Mouse (Mus musculus): Measurements from ENCODE around the gene Ednrb. TPM values are rescaled to one million over a fixed set of nuclear protein-coding genes. Genes with fewer than 3 reads are reported as not detected.
"Not testable (repeated sequence)": the region's sequence is repeated elsewhere in the genome, so short reads cannot be mapped to it uniquely, and the experiment has no call there.

Ednrb gene
- total RNA-seq, 2 experiments from 2014 or later, result 48.5 to 52.9 TPM

GRCm38 (mm10) chr14:103822590-103822989 lies 21.6 kb downstream of the Ednrb start:
- DNase-seq, result no peak

- DNase-seq, result peak; percentile 15
Measured at GRCm38 (mm10) chr14:103816637-103817308, 27.4 kb downstream of the Ednrb start.

- DNase-seq, result peak; percentile 68
Measured at GRCm38 (mm10) chr14:103815542-103815941, 28.7 kb downstream of the Ednrb start.

- DNase-seq, result no peak
Measured at GRCm38 (mm10) chr14:103814015-103814691, 30.0 kb downstream of the Ednrb start.

GRCm38 (mm10) chr14:103813246-103813645 lies 31.0 kb downstream of the Ednrb start:
- no peak for DNase-seq

- DNase-seq, result no peak
Measured at GRCm38 (mm10) chr14:103811291-103811690, 32.9 kb downstream of the Ednrb start.

GRCm38 (mm10) chr14:103803907-103804659 lies 40.1 kb downstream of the Ednrb start:
- DNase-seq, result peak; percentile 26

GRCm38 (mm10) chr14:103797123-103797522 lies 47.1 kb downstream of the Ednrb start:
- DNase-seq, result no peak

GRCm38 (mm10) chr14:103795591-103795990 lies 48.6 kb downstream of the Ednrb start:
- no peak for DNase-seq

GRCm38 (mm10) chr14:103793409-103793808 lies 50.8 kb downstream of the Ednrb start:
- DNase-seq, result no peak

- no peak for DNase-seq
Measured at GRCm38 (mm10) chr14:103792726-103793125, 51.5 kb downstream of the Ednrb start.

- DNase-seq, result no peak
Measured at GRCm38 (mm10) chr14:103787547-103787946, 56.7 kb downstream of the Ednrb start.

GRCm38 (mm10) chr14:103785096-103785965 lies 58.9 kb downstream of the Ednrb start:
- no peak for DNase-seq

- DNase-seq, result not testable (repeated sequence)
Measured at GRCm38 (mm10) chr14:103780336-103780735, 63.9 kb downstream of the Ednrb start.

GRCm38 (mm10) chr14:103779276-103779675 lies 64.9 kb downstream of the Ednrb start:
- no peak for DNase-seq

- DNase-seq, result no peak
Measured at GRCm38 (mm10) chr14:103778533-103779151, 65.6 kb downstream of the Ednrb start.

- DNase-seq, result peak; percentile 8
Measured at GRCm38 (mm10) chr14:103778009-103778431, 66.2 kb downstream of the Ednrb start.

GRCm38 (mm10) chr14:103777386-103777785 lies 66.8 kb downstream of the Ednrb start:
- no peak for DNase-seq

GRCm38 (mm10) chr14:103769319-103770245 lies 74.6 kb downstream of the Ednrb start:
- DNase-seq, result no peak

- DNase-seq, result no peak
Measured at GRCm38 (mm10) chr14:103767488-103767887, 76.7 kb downstream of the Ednrb start.

Data from adrenal gland, postnatal 10 days (tissue).